Mouse (Mus musculus): ENCODE data around the gene Gm37240. TPM values are rescaled to one million over a fixed set of nuclear protein-coding genes. Genes with fewer than 3 reads are reported as not detected.

Gene Gm37240
- polyA plus RNA-seq, 1 experiment from 2014 or later, result 7.2 TPM

GRCm38 (mm10) chr3:84710723-84711122 is 1176.6 kb downstream of the Gm37240 start:
- no peak overlapping the region for H3K4me2 ChIP-seq
- H3K4me1 ChIP-seq, result peaks cover 17% of the 10 kb centered on the region
- H3K27ac ChIP-seq (replicated peaks), result no peak overlapping the region
- ATAC-seq (ENCODE audit: extremely low read depth, insufficient number of reproducible peaks, low FRiP score, low TSS enrichment), result no peak
- H3K4me3 ChIP-seq, result no peak overlapping the region
- H3K36me3 ChIP-seq, result no peaks in the 10 kb centered on the region
- H3K27me3 ChIP-seq (replicated peaks), result no peaks in the 10 kb centered on the region
- 78% methylated on average over 4 of the region's 4 CpGs for WGBS
- H3K9me3 ChIP-seq, result peaks cover 13% of the 10 kb centered on the region; the same call in 1 of the 2 replicates
- no peak overlapping the region for H3K9ac ChIP-seq

GRCm38 (mm10) chr3:84709967-84710366 is 1177.4 kb downstream of the Gm37240 start:
- H3K36me3 ChIP-seq, result no peaks in the 10 kb centered on the region
- peaks cover 17% of the 10 kb centered on the region for H3K4me1 ChIP-seq
- no peaks in the 10 kb centered on the region for H3K27me3 ChIP-seq (replicated peaks)
- no peak overlapping the region for H3K4me2 ChIP-seq
- no peak overlapping the region for H3K9ac ChIP-seq
- H3K9me3 ChIP-seq, result 0 out of 2 replicates have a peak, but pooled peaks cover 5% of the 10 kb centered on the region
- no peak overlapping the region for H3K27ac ChIP-seq (replicated peaks)
- WGBS, result 82% methylated on average over 8 of the region's 8 CpGs
- H3K4me3 ChIP-seq, result no peak overlapping the region
- no peak for ATAC-seq (ENCODE audit: extremely low read depth, insufficient number of reproducible peaks, low FRiP score, low TSS enrichment)

- 0 out of 2 replicates have a peak overlapping the region, but pooled peaks have one; percentile 4 for H3K27ac ChIP-seq (replicated peaks)
- no peak for ATAC-seq (ENCODE audit: extremely low read depth, insufficient number of reproducible peaks, low FRiP score, low TSS enrichment)
Measured at GRCm38 (mm10) chr3:84709100-84709499, 1178.2 kb downstream of the Gm37240 start.

GRCm38 (mm10) chr3:84708469-84708868 is 1178.8 kb downstream of the Gm37240 start:
- Histone ChIP-seq H3K27me3 (replicated peaks) (no peaks in the 10 kb centered on the region), H3K27ac (replicated peaks) (0 out of 2 replicates have a peak overlapping the region, but pooled peaks have one; percentile 4), H3K4me2 (no peak overlapping the region), H3K9ac (0 out of 2 replicates have a peak overlapping the region, but pooled peaks have one; percentile 9), H3K4me1 (peaks cover 17% of the 10 kb centered on the region), H3K9me3 (0 out of 2 replicates have a peak, but pooled peaks cover 5% of the 10 kb centered on the region), H3K4me3 (no peak overlapping the region), H3K36me3 (no peaks in the 10 kb centered on the region)
- 40% methylated on average over 10 of the region's 10 CpGs for WGBS
- ATAC-seq (ENCODE audit: extremely low read depth, insufficient number of reproducible peaks, low FRiP score, low TSS enrichment), result no peak; the same call in 1 of the 2 replicates

More at GRCm38 (mm10) chr3:84709100-84709499, 1178.2 kb downstream of the Gm37240 start:
- Histone ChIP-seq H3K4me2 (no peak overlapping the region), H3K9ac (0 out of 2 replicates have a peak overlapping the region, but pooled peaks have one; percentile 9), H3K4me3 (no peak overlapping the region), H3K4me1 (peaks cover 17% of the 10 kb centered on the region), H3K36me3 (no peaks in the 10 kb centered on the region), H3K27me3 (replicated peaks) (no peaks in the 10 kb centered on the region), H3K9me3 (0 out of 2 replicates have a peak, but pooled peaks cover 5% of the 10 kb centered on the region)
- WGBS, result 36% methylated on average over 8 of the region's 8 CpGs

- no peak overlapping the region for H3K27ac ChIP-seq (replicated peaks)
- H3K36me3 ChIP-seq, result no peaks in the 10 kb centered on the region
- ATAC-seq (ENCODE audit: extremely low read depth, insufficient number of reproducible peaks, low FRiP score, low TSS enrichment), result no peak
- H3K9ac ChIP-seq, result no peak overlapping the region
- H3K4me3 ChIP-seq, result no peak overlapping the region
- H3K4me1 ChIP-seq, result peaks cover 34% of the 10 kb centered on the region
- WGBS, result 80% methylated on average over 9 of the region's 9 CpGs
- no peak overlapping the region for H3K4me2 ChIP-seq
- H3K9me3 ChIP-seq, result 0 out of 2 replicates have a peak, but pooled peaks cover 5% of the 10 kb centered on the region
- H3K27me3 ChIP-seq (replicated peaks), result no peaks in the 10 kb centered on the region
Measured at GRCm38 (mm10) chr3:84705224-84705623, 1182.1 kb downstream of the Gm37240 start.

- no peak for ATAC-seq (ENCODE audit: extremely low read depth, insufficient number of reproducible peaks, low FRiP score, low TSS enrichment)
- no peak overlapping the region for H3K9ac ChIP-seq
- H3K27ac ChIP-seq (replicated peaks), result no peak overlapping the region
- no peak overlapping the region for H3K4me3 ChIP-seq
- H3K4me2 ChIP-seq, result no peak overlapping the region
- peaks cover 22% of the 10 kb centered on the region for H3K4me1 ChIP-seq
- 0 out of 2 replicates have a peak, but pooled peaks cover 5% of the 10 kb centered on the region for H3K9me3 ChIP-seq
- no peaks in the 10 kb centered on the region for H3K36me3 ChIP-seq
- whole genome bisulfite sequencing, result 61% methylated on average over 11 of the region's 11 CpGs
- no peaks in the 10 kb centered on the region for H3K27me3 ChIP-seq (replicated peaks)
Measured at GRCm38 (mm10) chr3:84703083-84703810, 1184.1 kb downstream of the Gm37240 start.

- H3K4me2 ChIP-seq, result no peak overlapping the region
- peaks cover 17% of the 10 kb centered on the region for H3K4me1 ChIP-seq
- no peak overlapping the region for H3K27ac ChIP-seq (replicated peaks)
- no peaks in the 10 kb centered on the region for H3K36me3 ChIP-seq
- H3K4me3 ChIP-seq, result no peak overlapping the region
- H3K9me3 ChIP-seq, result 0 out of 2 replicates have a peak, but pooled peaks cover under 1% of the 10 kb centered on the region
- 79% methylated on average over 5 of the region's 5 CpGs for WGBS
- H3K9ac ChIP-seq, result no peak overlapping the region
- no peaks in the 10 kb centered on the region for H3K27me3 ChIP-seq (replicated peaks)
- ATAC-seq (ENCODE audit: extremely low read depth, insufficient number of reproducible peaks, low FRiP score, low TSS enrichment), result no peak
Measured at GRCm38 (mm10) chr3:84701964-84702363, 1185.4 kb downstream of the Gm37240 start.

- 79% methylated on average over 2 of the region's 2 CpGs for WGBS
Measured at GRCm38 (mm10) chr3:84701509-84701908, 1185.8 kb downstream of the Gm37240 start.

GRCm38 (mm10) chr3:84696428-84696917 is 1190.8 kb downstream of the Gm37240 start:
- H3K4me2 ChIP-seq, result peak overlapping the region; percentile 54
- H3K4me1 ChIP-seq, result peaks cover 19% of the 10 kb centered on the region
- no peaks in the 10 kb centered on the region for H3K36me3 ChIP-seq
- no peak overlapping the region for H3K27ac ChIP-seq (replicated peaks)
- H3K27me3 ChIP-seq (replicated peaks), result peaks cover 6% of the 10 kb centered on the region; the same call in 1 of the 2 replicates
- no peak overlapping the region for H3K9ac ChIP-seq
- no peak for ATAC-seq (ENCODE audit: extremely low read depth, insufficient number of reproducible peaks, low FRiP score, low TSS enrichment)
- 31% methylated on average over 18 of the region's 18 CpGs for WGBS
- H3K4me3 ChIP-seq, result 0 out of 2 replicates have a peak overlapping the region, but pooled peaks have one; percentile 17
- no peaks in the 10 kb centered on the region for H3K9me3 ChIP-seq

More at GRCm38 (mm10) chr3:84701509-84701908, 1185.8 kb downstream of the Gm37240 start:
- no peak for ATAC-seq (ENCODE audit: extremely low read depth, insufficient number of reproducible peaks, low FRiP score, low TSS enrichment)
- Histone ChIP-seq H3K9me3 (no peaks in the 10 kb centered on the region), H3K27ac (replicated peaks) (no peak overlapping the region), H3K4me2 (no peak overlapping the region), H3K4me1 (peaks cover 21% of the 10 kb centered on the region), H3K27me3 (replicated peaks) (no peaks in the 10 kb centered on the region), H3K4me3 (no peak overlapping the region), H3K36me3 (no peaks in the 10 kb centered on the region), H3K9ac (no peak overlapping the region)

GRCm38 (mm10) chr3:84695867-84696361 is 1191.4 kb downstream of the Gm37240 start:
- Histone ChIP-seq H3K27ac (replicated peaks) (0 out of 2 replicates have a peak overlapping the region, but pooled peaks have one; percentile 28), H3K36me3 (no peaks in the 10 kb centered on the region), H3K9me3 (no peaks in the 10 kb centered on the region), H3K4me2 (peak overlapping the region; percentile 54), H3K4me3 (no peak overlapping the region), H3K27me3 (replicated peaks) (peaks cover 7% of the 10 kb centered on the region; the same call in 1 of the 2 replicates), H3K4me1 (peaks cover 19% of the 10 kb centered on the region), H3K9ac (no peak overlapping the region)
- no peak for ATAC-seq (ENCODE audit: extremely low read depth, insufficient number of reproducible peaks, low FRiP score, low TSS enrichment)
- WGBS, result 59% methylated on average over 9 of the region's 9 CpGs

GRCm38 (mm10) chr3:84695418-84695817 is 1191.9 kb downstream of the Gm37240 start:
- WGBS, result 43% methylated on average over 9 of the region's 9 CpGs
- Histone ChIP-seq H3K36me3 (no peaks in the 10 kb centered on the region), H3K27ac (replicated peaks) (0 out of 2 replicates have a peak overlapping the region, but pooled peaks have one; percentile 28), H3K4me3 (no peak overlapping the region), H3K9ac (no peak overlapping the region), H3K27me3 (replicated peaks) (peaks cover 7% of the 10 kb centered on the region; the same call in 1 of the 2 replicates), H3K4me2 (no peak overlapping the region), H3K4me1 (peaks cover 19% of the 10 kb centered on the region), H3K9me3 (no peaks in the 10 kb centered on the region)
- ATAC-seq (ENCODE audit: extremely low read depth, insufficient number of reproducible peaks, low FRiP score, low TSS enrichment), result no peak
